Mouse (Mus musculus) myocyte (in vitro differentiated cells): ENCODE measurements at regions not wholly inside any gene's neighbourhood (a gene's known extent, or its start where the extent isn't known, plus 50 kb on each side); places are given as distances from the start of the nearest gene placed in this dataset.

Experiments used
- CEBPB ChIP-seq: IDR thresholded peaks from 2 replicates; pipeline ENCODE4 v1.6.1; 2011; ENCODE audit warnings: mild to moderate bottlenecking, moderate library complexity; ENCODE audit not compliant: poor library complexity, insufficient read depth, severe bottlenecking
- MAX ChIP-seq: IDR thresholded peaks from one replicate; pipeline ENCODE4 v1.6.1; 2011; ENCODE audit warnings: low read depth, mild to moderate bottlenecking, control low read depth
- POLR2A ChIP-seq: IDR thresholded peaks from one replicate; pipeline ENCODE4 v1.6.1; 2011; ENCODE audit warnings: low read depth, mild to moderate bottlenecking, control low read depth, moderate library complexity; ENCODE audit not compliant: insufficient read length
- POLR2AphosphoS2 ChIP-seq: IDR thresholded peaks from one replicate; pipeline ENCODE4 v1.6.1; 2011; ENCODE audit warnings: low read depth, control low read depth; ENCODE audit not compliant: insufficient read length
- SRF ChIP-seq: IDR thresholded peaks from one replicate; pipeline ENCODE4 v1.6.1; 2011; ENCODE audit warnings: low read depth; ENCODE audit not compliant: control insufficient read depth, insufficient read length

DNA sequence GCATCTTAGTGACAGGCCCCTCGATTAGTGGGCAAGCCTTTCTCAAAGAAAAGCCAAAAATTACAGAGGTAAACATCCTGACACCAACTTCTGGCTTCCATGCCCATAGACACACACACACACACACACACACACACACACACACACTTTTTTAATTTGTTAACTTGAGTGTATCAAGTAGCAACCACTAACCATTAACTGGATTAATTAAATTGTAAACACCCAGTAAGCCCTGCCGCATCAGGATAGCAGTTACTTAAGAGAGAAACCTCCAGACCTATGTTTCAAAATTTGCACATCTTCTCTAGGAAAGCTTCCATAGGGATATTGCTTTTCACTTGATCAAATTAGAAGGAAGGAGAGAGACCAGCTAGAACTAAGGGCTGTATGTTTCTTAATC, 2599.4 kb upstream of the Gm7489 start:
- TF ChIP-seq CEBPB (no peak), SRF (no peak), MAX (no peak), POLR2A (no peak), POLR2AphosphoS2 (no peak)
